16 mouse cellular contexts compared by ENCODE assay signal in genomic region chr2:135619956-135620355, GRCm38 (mm10). TPM values are rescaled to one million over a fixed set of nuclear protein-coding genes. Genes with fewer than 3 reads are reported as not detected.
DNase-seq lines count a peak whose midpoint lies in the region; ATAC-seq and TF ChIP-seq lines count a peak whose summit lies in the region.
"Had no signal": no experiment of that assay in that cellular context is flagged by ENCODE, and none has a peak within 500 bp of the region (broad histone marks: within the 10 kb centered on the region; RNA-seq: fewer than 3 reads in every experiment).

No protein-coding gene starts in this region.

- no peaks in the 10 kb centered on the region for H3K9me3 ChIP-seq in forebrain, embryonic 13.5 days (replicated peaks)
- H3K9me3 ChIP-seq in forebrain, embryonic 10.5 days = no peaks in the 10 kb centered on the region
- no peaks in the 10 kb centered on the region for H3K9me3 ChIP-seq in embryonic facial prominence, embryonic 14.5 days (ENCODE audit: control insufficient read depth, low read length)
- no peaks in the 10 kb centered on the region for H3K9me3 ChIP-seq in heart, embryonic 10.5 days

- H3K27me3 ChIP-seq in forebrain, embryonic 13.5 days = no peaks in the 10 kb centered on the region
- no peaks in the 10 kb centered on the region for H3K27me3 ChIP-seq in forebrain, embryonic 10.5 days (ENCODE audit: poor library complexity, severe bottlenecking)
- no peaks in the 10 kb centered on the region for H3K27me3 ChIP-seq in embryonic facial prominence, embryonic 14.5 days (replicated peaks; ENCODE audit: control insufficient read depth, insufficient read depth, low read length)
- no peaks in the 10 kb centered on the region for H3K27me3 ChIP-seq in heart, embryonic 10.5 days (ENCODE audit: insufficient read depth, poor library complexity, severe bottlenecking)

- 0 out of 2 replicates have a peak, but pooled peaks cover 3% of the 10 kb centered on the region for H3K4me1 ChIP-seq in forebrain, embryonic 13.5 days
- H3K4me1 ChIP-seq in forebrain, embryonic 10.5 days = peaks cover 12% of the 10 kb centered on the region
- peaks cover 10% of the 10 kb centered on the region; the same call in 1 of the 2 replicates for H3K4me1 ChIP-seq in embryonic facial prominence, embryonic 14.5 days (ENCODE audit: control insufficient read depth, insufficient read depth, low read length)
- no peaks in the 10 kb centered on the region for H3K4me1 ChIP-seq in heart, embryonic 10.5 days

- peak; percentile 43; the same call in 1 of the 2 replicates for ATAC-seq in forebrain, embryonic 13.5 days
- no peak; the same call in 1 of the 2 replicates for ATAC-seq in embryonic facial prominence, embryonic 14.5 days (ENCODE audit: low read depth)
- ATAC-seq: hindbrain, embryonic 16.5 days had no signal

- intact Hi-C loops in left cerebral cortex, postnatal 14 days (cut with DNase I) = no loop called here
- intact Hi-C loops in left cerebral cortex, adult 2 months (cut with DNase I) = no loop called here

- H3K4me2 ChIP-seq in forebrain, embryonic 13.5 days = no peak overlapping the region
- no peak overlapping the region for H3K4me2 ChIP-seq in embryonic facial prominence, embryonic 14.5 days (ENCODE audit: low read depth, low read length)

- no peak overlapping the region for H3K9ac ChIP-seq in forebrain, embryonic 13.5 days
- no peak overlapping the region for H3K9ac ChIP-seq in embryonic facial prominence, embryonic 14.5 days (ENCODE audit: low read depth, low read length)

- no peak overlapping the region for H3K27ac ChIP-seq in forebrain, embryonic 13.5 days
- no peak overlapping the region for H3K27ac ChIP-seq in forebrain, embryonic 10.5 days
- H3K27ac ChIP-seq in left cerebral cortex, adult 2 months = no peak overlapping the region
- H3K27ac ChIP-seq in embryonic facial prominence, embryonic 14.5 days (replicated peaks; ENCODE audit: low read depth, low read length) = no peak overlapping the region
- H3K27ac ChIP-seq in heart, embryonic 10.5 days = no peak overlapping the region

- DNase-seq in forebrain, embryonic 10.5 days (ENCODE audit: extremely low spot score, low spot score) = no peak
- peak; percentile 5 to 42 for DNase-seq in left cerebral cortex, postnatal 14 days (ENCODE audit: low spot score in 2 of 2)
- DNase-seq in left cerebral cortex, adult 2 months (ENCODE audit: extremely low spot score in 1 of 2, low spot score in 2 of 2) = no peak
- peak; percentile 89 for DNase-seq in 3T3-L1 (ENCODE audit: low read depth, low spot score)
- DNase-seq in embryonic facial prominence, embryonic 14.5 days (ENCODE audit: low spot score) = peak; percentile 83
- no peak for DNase-seq in adrenal gland, postnatal 14 days
- DNase-seq in heart, embryonic 10.5 days (ENCODE audit: low spot score) = no peak
- DNase-seq: adrenal gland, postnatal 25 days; heart, adult 18-20 months; heart, postnatal 10 days; kidney, adult 9 months; liver; lung, adult 2 months; retina, postnatal 1 day had no signal

- H3K36me3 ChIP-seq in forebrain, embryonic 13.5 days (ENCODE audit: poor library complexity, severe bottlenecking) = no peaks in the 10 kb centered on the region
- H3K36me3 ChIP-seq in forebrain, embryonic 10.5 days (replicated peaks) = no peaks in the 10 kb centered on the region
- no peaks in the 10 kb centered on the region for H3K36me3 ChIP-seq in embryonic facial prominence, embryonic 14.5 days (ENCODE audit: control insufficient read depth, insufficient read depth, low read length)
- H3K36me3 ChIP-seq in heart, embryonic 10.5 days = no peaks in the 10 kb centered on the region

- 72% methylated on average over 2 of the region's 2 CpGs for WGBS in forebrain, embryonic 13.5 days
- 76% methylated on average over 2 of the region's 2 CpGs for WGBS in forebrain, embryonic 10.5 days
- WGBS in embryonic facial prominence, embryonic 14.5 days = 10% methylated on average over 2 of the region's 2 CpGs
- WGBS in heart, embryonic 10.5 days = 60% methylated on average over 2 of the region's 2 CpGs

- H3K4me3 ChIP-seq in forebrain, embryonic 13.5 days = no peak overlapping the region
- H3K4me3 ChIP-seq in forebrain, embryonic 10.5 days = no peak overlapping the region
- H3K4me3 ChIP-seq in left cerebral cortex, adult 2 months = no peak overlapping the region
- no peak overlapping the region for H3K4me3 ChIP-seq in embryonic facial prominence, embryonic 14.5 days (ENCODE audit: low read depth, low read length)
- no peak overlapping the region for H3K4me3 ChIP-seq in heart, embryonic 10.5 days

- no peak for TF ChIP-seq CTCF in left cerebral cortex, adult 2 months (IDR thresholded peaks at IDR 0.05)

RNA-seq across cellular contexts. Expression of gene Plcb4, which starts 38.9 kb away (rescaled TPM):
- polyA plus RNA-seq in forebrain, embryonic 13.5 days (2015; fragmentation: Nextera tagmentation; extraction: Ambion mirVana) = 18.6 and 19.4 TPM in 2 replicates
- 15.9 and 16.0 TPM in 2 replicates for polyA plus RNA-seq in forebrain, embryonic 10.5 days (2016; fragmentation: Nextera tagmentation; extraction: Ambion mirVana)
- 10 to 100 TPM; 45.4 to 54.8 TPM for total RNA-seq in left cerebral cortex, postnatal 14 days (2021)
- total RNA-seq in left cerebral cortex, adult 2 months (2021) = 10 to 100 TPM; 67.5 to 81.8 TPM
- 20.8 and 21.9 TPM in 2 replicates for polyA plus RNA-seq in embryonic facial prominence, embryonic 14.5 days (2014; fragmentation: Nextera tagmentation; extraction: Ambion mirVana)
- total RNA-seq in adrenal gland, postnatal 14 days (2021) = 42.5 and 58.3 TPM in 2 replicates
- 17.8 and 22.4 TPM in 2 replicates for polyA plus RNA-seq in heart, embryonic 10.5 days (2016; fragmentation: Nextera tagmentation; extraction: Ambion mirVana)

Comparison
In these comparisons a context has a peak if more than half of its experiments do, and no peak if none do; other contexts are left out.
1. DNase-seq: peak in left cerebral cortex, postnatal 14 days (2 of 2), 3T3-L1 (single experiment) and embryonic facial prominence, embryonic 14.5 days (single experiment); none in forebrain, embryonic 10.5 days (single experiment), left cerebral cortex, adult 2 months (0 of 2), adrenal gland, postnatal 14 days (single experiment) and heart, embryonic 10.5 days (single experiment).